ENCODE assay signal across 23 mouse cellular contexts in the genomic region with DNA sequence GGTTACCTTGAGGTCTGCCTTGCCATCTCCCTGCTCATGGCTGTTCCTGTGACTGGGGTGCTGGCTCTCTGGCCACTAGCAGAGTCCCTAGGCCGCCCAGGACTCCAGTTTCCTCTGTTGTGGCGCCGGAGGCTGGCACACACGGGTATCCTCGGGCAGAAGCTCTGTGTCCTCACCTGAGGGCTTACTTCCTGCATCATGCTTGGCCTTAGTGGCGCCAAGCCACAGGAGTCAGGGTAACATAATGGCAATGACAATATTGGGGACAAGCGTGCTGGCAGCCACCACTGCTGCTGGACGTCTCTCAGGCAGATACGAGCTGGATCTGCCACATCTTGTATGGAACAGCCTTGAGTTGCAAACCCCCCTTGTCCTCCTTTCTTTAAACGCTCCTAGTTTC.
DNase-seq lines count a peak whose midpoint lies in the region; ATAC-seq and TF ChIP-seq lines count a peak whose summit lies in the region.
"Had no signal": no experiment of that assay in that cellular context is flagged by ENCODE, and none has a peak within 500 bp of the region (broad histone marks: within the 10 kb centered on the region; RNA-seq: fewer than 3 reads in every experiment).

No protein-coding gene starts in this region.

- H3K4me3 ChIP-seq in cerebellum, adult 2 months (replicated peaks; ENCODE audit: insufficient read depth, low read depth, low read length): no peak overlapping the region
- no peak overlapping the region for H3K4me3 ChIP-seq in hindbrain, embryonic 10.5 days
- no peak overlapping the region for H3K4me3 ChIP-seq in hindbrain, embryonic 11.5 days (ENCODE audit: low read depth, low read length)
- H3K4me3 ChIP-seq: embryonic facial prominence, embryonic 12.5 days; embryonic facial prominence, embryonic 15.5 days; gastrocnemius, adult 2 months; heart, embryonic 13.5 days; hindbrain, embryonic 13.5 days; intestine, embryonic 15.5 days; kidney, embryonic 15.5 days had no signal

- H3K9ac ChIP-seq in hindbrain, embryonic 11.5 days (ENCODE audit: low read depth, low read length): no peak overlapping the region
- H3K9ac ChIP-seq: embryonic facial prominence, embryonic 12.5 days; embryonic facial prominence, embryonic 15.5 days; forebrain, postnatal 0 days; heart, embryonic 13.5 days; hindbrain, embryonic 13.5 days; intestine, embryonic 15.5 days; kidney, embryonic 15.5 days had no signal

- H3K36me3 ChIP-seq in hindbrain, embryonic 10.5 days: peaks cover 51% of the 10 kb centered on the region
- H3K36me3 ChIP-seq in hindbrain, embryonic 11.5 days (ENCODE audit: control insufficient read depth, insufficient read depth, low read length): no peaks in the 10 kb centered on the region
- H3K36me3 ChIP-seq: embryonic facial prominence, embryonic 15.5 days; intestine, embryonic 15.5 days had no signal

- no peak for TF ChIP-seq CTCF in cerebellum, adult 2 months (IDR thresholded peaks at IDR 0.05; ENCODE audit: borderline replicate concordance, insufficient read depth, low read depth, low read length)

- peak overlapping the region; percentile 6; the same call in 1 of the 2 replicates for H3K27ac ChIP-seq in cerebellum, adult 2 months (ENCODE audit: insufficient read depth, low read length)
- peak overlapping the region; percentile 40; the same call in 1 of the 2 replicates for H3K27ac ChIP-seq in hindbrain, embryonic 10.5 days
- no peak overlapping the region for H3K27ac ChIP-seq in hindbrain, embryonic 11.5 days (ENCODE audit: low read depth, low read length)
- H3K27ac ChIP-seq: embryonic facial prominence, embryonic 12.5 days; embryonic facial prominence, embryonic 15.5 days; hindbrain, embryonic 13.5 days; intestine, embryonic 15.5 days; kidney, embryonic 15.5 days had no signal

- DNase-seq in adrenal gland, postnatal 14 days: peak; percentile 23
- no peak for DNase-seq in adrenal gland, postnatal 25 days
- peak; percentile 51 to 56 for DNase-seq in cerebellum, adult 2 months
- no peak for DNase-seq in cerebellum, adult 8-10 months
- DNase-seq in hindbrain, embryonic 10.5 days (ENCODE audit: low spot score): no peak
- DNase-seq in hindbrain, embryonic 11.5 days (ENCODE audit: low spot score): no peak
- DNase-seq: forebrain, postnatal 0 days; gastrocnemius, adult 2 months; gastrocnemius, postnatal 14 days; heart, adult 18-20 months; heart, postnatal 14 days; heart, postnatal 4 days; kidney, adult 11 months; kidney, adult 8-10 months had no signal

- H3K4me1 ChIP-seq in cerebellum, adult 2 months (ENCODE audit: control insufficient read depth, insufficient read depth, low read length): peaks cover 66% of the 10 kb centered on the region
- peaks cover 59% of the 10 kb centered on the region for H3K4me1 ChIP-seq in hindbrain, embryonic 10.5 days (replicated peaks)
- H3K4me1 ChIP-seq in hindbrain, embryonic 11.5 days (replicated peaks; ENCODE audit: control insufficient read depth, insufficient read depth, low read length): peaks cover 2% of the 10 kb centered on the region; the same call in 1 of the 2 replicates

- no peak for ATAC-seq in hindbrain, embryonic 11.5 days (ENCODE audit: low FRiP score)
- ATAC-seq: CD4-positive, CD25-positive, alpha-beta regulatory T cell, adult 4 months; forebrain, embryonic 14.5 days; forebrain, postnatal 0 days; hindbrain, embryonic 16.5 days; intestine, embryonic 15.5 days had no signal

- TF ChIP-seq POLR2A in cerebellum, adult 2 months (IDR thresholded peaks at IDR 0.05; ENCODE audit: borderline replicate concordance, insufficient read depth, low read length): no peak

- 27% methylated on average over 10 of the region's 10 CpGs for WGBS in cerebellum, adult 2 months
- 91% methylated on average over 10 of the region's 10 CpGs for WGBS in hindbrain, embryonic 10.5 days
- WGBS in hindbrain, embryonic 11.5 days: 97% methylated on average over 10 of the region's 10 CpGs

- H3K4me2 ChIP-seq in hindbrain, embryonic 11.5 days (replicated peaks; ENCODE audit: low read depth, low read length): no peak overlapping the region
- H3K4me2 ChIP-seq: embryonic facial prominence, embryonic 12.5 days; embryonic facial prominence, embryonic 15.5 days; heart, embryonic 13.5 days; hindbrain, embryonic 13.5 days; intestine, embryonic 15.5 days; kidney, embryonic 15.5 days had no signal

- no peaks in the 10 kb centered on the region for H3K9me3 ChIP-seq in hindbrain, embryonic 10.5 days
- H3K9me3 ChIP-seq in hindbrain, embryonic 11.5 days (ENCODE audit: control insufficient read depth, low read length): no peaks in the 10 kb centered on the region
- H3K9me3 ChIP-seq: embryonic facial prominence, embryonic 12.5 days; embryonic facial prominence, embryonic 15.5 days; heart, embryonic 13.5 days; hindbrain, embryonic 13.5 days; intestine, embryonic 15.5 days; kidney, embryonic 15.5 days had no signal

- H3K27me3 ChIP-seq in cerebellum, adult 2 months (ENCODE audit: control insufficient read depth, insufficient read depth, low read length): no peaks in the 10 kb centered on the region
- no peaks in the 10 kb centered on the region for H3K27me3 ChIP-seq in hindbrain, embryonic 10.5 days (ENCODE audit: insufficient read depth, poor library complexity, severe bottlenecking)
- no peaks in the 10 kb centered on the region for H3K27me3 ChIP-seq in hindbrain, embryonic 11.5 days (ENCODE audit: control insufficient read depth, insufficient read depth, low read length)
- H3K27me3 ChIP-seq: embryonic facial prominence, embryonic 12.5 days; embryonic facial prominence, embryonic 15.5 days; heart, embryonic 13.5 days; hindbrain, embryonic 13.5 days; intestine, embryonic 15.5 days; kidney, embryonic 15.5 days had no signal

Comparison
In these comparisons a context has a peak if more than half of its experiments do, and no peak if none do; other contexts are left out.
1. DNase-seq: peak in adrenal gland, postnatal 14 days (single experiment) and cerebellum, adult 2 months (2 of 2); none in adrenal gland, postnatal 25 days (single experiment), cerebellum, adult 8-10 months (single experiment), hindbrain, embryonic 10.5 days (single experiment) and hindbrain, embryonic 11.5 days (single experiment).